Mouse (Mus musculus) kidney, embryonic 15.5 days (tissue): ENCODE results near the gene Khdrbs2. TPM values are rescaled to one million over a fixed set of nuclear protein-coding genes. Genes with fewer than 3 reads are reported as not detected.
"Not testable (repeated sequence)": the region's sequence is repeated elsewhere in the genome, so short reads cannot be mapped to it uniquely, and the experiment has no call there.

Source experiments
- ATAC-seq: fragments of 200-750 bp; cut with Nextera tagmentation; replicated peaks from 2 replicates; pipeline ENCODE4 v1.8.0; 2017; ENCODE audit warnings: moderate TSS enrichment; ENCODE audit not compliant: low FRiP score
- H3K27ac ChIP-seq: fragments of 300-500 bp; sonication (generic); 2 replicates; pipeline ENCODE4 v1.5.1; 2015; ENCODE audit warnings: mild to moderate bottlenecking, inconsistent platforms
- H3K27me3 ChIP-seq: fragments of 300-500 bp; sonication (generic); 2 replicates; pipeline ENCODE4 v1.6.1; 2015; ENCODE audit warnings: inconsistent platforms
- H3K36me3 ChIP-seq: fragments of 300-500 bp; sonication (generic); 2 replicates; pipeline ENCODE4 v1.6.1; 2015; ENCODE audit warnings: inconsistent platforms
- H3K4me1 ChIP-seq: fragments of 300-500 bp; sonication (generic); 2 replicates; pipeline ENCODE4 v1.6.1; 2015; ENCODE audit warnings: inconsistent platforms
- H3K4me2 ChIP-seq: fragments of 300-500 bp; sonication (generic); 2 replicates; pipeline ENCODE4 v1.6.1; 2015; ENCODE audit warnings: moderate library complexity, mild to moderate bottlenecking, inconsistent platforms
- H3K4me3 ChIP-seq: fragments of 300-500 bp; sonication (generic); replicated peaks from 2 replicates; pipeline ENCODE4 v1.5.1; 2015; ENCODE audit warnings: mild to moderate bottlenecking, inconsistent platforms
- H3K9ac ChIP-seq: fragments of 300-500 bp; sonication (generic); 2 replicates; pipeline ENCODE4 v1.6.1; 2015; ENCODE audit warnings: mild to moderate bottlenecking, inconsistent platforms
- H3K9me3 ChIP-seq: fragments of 300-500 bp; sonication (generic); replicated peaks from 2 replicates; pipeline ENCODE4 v1.6.1; 2016; ENCODE audit warnings: inconsistent platforms
- WGBS: fragments of 180-500 bp; shearing (Covaris S2); methylation state at CpG from one replicate; pipeline ENCODE4 v1.1.7; 2015; ENCODE audit warnings: mixed read lengths; 5-methylcytosine and 5-hydroxymethylcytosine counted together
- polyA plus RNA-seq: library from polyadenylated mRNA; unstranded; fragments of >200 nt; fragmentation: Nextera tagmentation; extraction: Ambion mirVana; gene quantifications from 2 replicates; pipeline ENCODE4 v1.2.1, GENCODE M21; 2015

Khdrbs2 gene
- polyA plus RNA-seq, 1 experiment from 2014 or later, result 2.4 TPM

- WGBS, result 91% methylated on average over 11 of the region's 11 CpGs
Measured at GRCm38 (mm10) chr1:32471502-32472214, 299.1 kb downstream of the Khdrbs2 start.

DNA sequence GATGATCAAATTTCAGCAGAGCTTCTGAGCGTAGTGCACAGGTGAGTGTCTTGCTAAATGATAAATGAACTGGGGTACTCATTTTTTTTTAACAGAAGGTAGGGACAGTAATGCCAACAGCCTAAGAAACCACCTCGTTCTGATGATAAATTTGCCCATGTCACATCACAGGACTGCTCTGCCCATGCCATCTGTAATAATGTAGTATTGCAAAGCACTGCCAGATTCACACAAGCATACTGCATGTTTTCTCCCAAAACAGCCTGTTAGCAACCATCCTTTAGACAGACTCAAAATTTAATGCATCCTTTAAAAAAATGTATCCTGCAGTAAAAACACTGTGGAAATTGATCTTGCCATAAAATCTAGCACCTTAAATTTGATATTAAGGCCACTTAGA, 315.4 kb downstream of the Khdrbs2 start:
- no peaks in the 10 kb centered on the region for H3K36me3 ChIP-seq
- no peaks in the 10 kb centered on the region for H3K27me3 ChIP-seq
- H3K4me1 ChIP-seq, result no peaks in the 10 kb centered on the region
- no peak overlapping the region for H3K27ac ChIP-seq
- 81% methylated on average over 2 of the region's 2 CpGs for WGBS
- ATAC-seq, result no peak
- H3K4me2 ChIP-seq, result no peak overlapping the region
- H3K4me3 ChIP-seq, result no peak overlapping the region
- no peak overlapping the region for H3K9ac ChIP-seq
- H3K9me3 ChIP-seq, result no peaks in the 10 kb centered on the region

More at GRCm38 (mm10) chr1:32471502-32472214, 299.1 kb downstream of the Khdrbs2 start:
- Histone ChIP-seq H3K9me3 (no peaks in the 10 kb centered on the region), H3K27ac (no peak overlapping the region), H3K4me1 (no peaks in the 10 kb centered on the region), H3K27me3 (no peaks in the 10 kb centered on the region), H3K9ac (no peak overlapping the region), H3K4me3 (no peak overlapping the region), H3K4me2 (no peak overlapping the region), H3K36me3 (no peaks in the 10 kb centered on the region)
- no peak for ATAC-seq

DNA sequence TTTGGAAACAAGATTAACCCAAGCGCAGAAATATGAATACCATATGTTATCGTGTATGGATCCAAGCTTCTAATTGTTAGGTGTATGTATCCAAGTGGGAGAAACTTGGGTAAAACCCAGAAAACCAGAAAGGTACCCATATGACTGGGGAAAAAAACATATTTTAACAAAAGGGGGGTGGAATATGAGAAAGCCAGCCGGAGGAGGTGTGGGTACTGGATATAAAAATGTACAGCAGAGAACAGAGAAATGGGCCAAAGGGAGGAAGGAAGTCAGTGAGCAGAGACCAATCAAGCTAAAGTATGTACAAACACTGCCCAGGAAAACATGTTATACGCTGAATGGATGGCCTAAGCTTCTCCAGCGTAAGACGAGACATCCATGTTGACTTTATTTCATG, 330.9 kb downstream of the Khdrbs2 start:
- no peak overlapping the region for H3K9ac ChIP-seq
- H3K36me3 ChIP-seq, result no peaks in the 10 kb centered on the region
- no peaks in the 10 kb centered on the region for H3K9me3 ChIP-seq
- WGBS, result 94% methylated on average over 6 of the region's 6 CpGs
- no peak for ATAC-seq
- H3K4me1 ChIP-seq, result no peaks in the 10 kb centered on the region
- no peaks in the 10 kb centered on the region for H3K27me3 ChIP-seq
- no peak overlapping the region for H3K4me3 ChIP-seq
- no peak overlapping the region for H3K27ac ChIP-seq
- no peak overlapping the region for H3K4me2 ChIP-seq

GRCm38 (mm10) chr1:32547194-32547593, 374.7 kb downstream of the Khdrbs2 start, which contains the start of gene Gm5415:
Gene Gm5415, minus strand, starts transcription at chr1:32547294.
- not testable (repeated sequence) for H3K4me1 ChIP-seq, H3K27ac ChIP-seq, H3K9me3 ChIP-seq, H3K4me3 ChIP-seq, H3K27me3 ChIP-seq, H3K36me3 ChIP-seq, H3K4me2 ChIP-seq, ATAC-seq, H3K9ac ChIP-seq
- 77% methylated on average over 3 of the region's 7 CpGs for WGBS

- H3K4me3 ChIP-seq, result no peak overlapping the region
- no peaks in the 10 kb centered on the region for H3K36me3 ChIP-seq
- H3K9ac ChIP-seq, result no peak overlapping the region
- 87% methylated on average over 3 of the region's 3 CpGs for WGBS
- no peak overlapping the region for H3K27ac ChIP-seq
- H3K9me3 ChIP-seq, result no peaks in the 10 kb centered on the region
- no peaks in the 10 kb centered on the region for H3K4me1 ChIP-seq
- H3K4me2 ChIP-seq, result no peak overlapping the region
- H3K27me3 ChIP-seq, result no peaks in the 10 kb centered on the region
- no peak for ATAC-seq
Measured at GRCm38 (mm10) chr1:32553459-32553858, 380.9 kb downstream of the Khdrbs2 start.

- H3K9ac ChIP-seq, result no peak overlapping the region
- no peak overlapping the region for H3K27ac ChIP-seq
- H3K4me2 ChIP-seq, result no peak overlapping the region
- H3K4me1 ChIP-seq, result no peaks in the 10 kb centered on the region
- H3K4me3 ChIP-seq, result no peak overlapping the region
- no peaks in the 10 kb centered on the region for H3K36me3 ChIP-seq
- H3K9me3 ChIP-seq, result no peaks in the 10 kb centered on the region
- WGBS, result 54% methylated on average over 4 of the region's 4 CpGs
- no peak for ATAC-seq
- no peaks in the 10 kb centered on the region for H3K27me3 ChIP-seq
Measured at GRCm38 (mm10) chr1:32553925-32554324, 381.4 kb downstream of the Khdrbs2 start.

DNA sequence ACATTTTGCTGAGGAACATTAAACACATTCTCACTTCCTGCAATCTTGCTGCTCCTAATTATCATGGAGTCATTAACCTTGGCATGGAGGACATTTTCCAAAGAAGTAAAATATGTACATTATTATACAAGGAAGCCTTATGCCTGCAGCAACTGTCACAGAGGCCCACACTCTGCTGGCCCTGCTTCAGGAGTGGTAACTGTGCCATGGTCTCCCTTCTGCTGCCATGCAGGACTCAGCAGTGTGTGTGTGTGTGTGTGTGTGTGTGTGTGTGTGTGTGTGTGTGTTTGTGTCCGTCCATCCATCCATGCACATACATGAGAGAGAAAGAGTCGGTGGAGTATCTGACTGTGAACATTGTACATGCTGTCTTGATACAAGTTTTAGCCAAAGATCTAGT, 396.4 kb downstream of the Khdrbs2 start:
- no peak overlapping the region for H3K4me2 ChIP-seq
- H3K4me3 ChIP-seq, result no peak overlapping the region
- H3K27me3 ChIP-seq, result no peaks in the 10 kb centered on the region
- ATAC-seq, result no peak
- H3K9ac ChIP-seq, result no peak overlapping the region
- H3K4me1 ChIP-seq, result no peaks in the 10 kb centered on the region
- WGBS, result 82% methylated on average over 2 of the region's 2 CpGs
- H3K36me3 ChIP-seq, result no peaks in the 10 kb centered on the region
- H3K9me3 ChIP-seq, result no peaks in the 10 kb centered on the region
- no peak overlapping the region for H3K27ac ChIP-seq

DNA sequence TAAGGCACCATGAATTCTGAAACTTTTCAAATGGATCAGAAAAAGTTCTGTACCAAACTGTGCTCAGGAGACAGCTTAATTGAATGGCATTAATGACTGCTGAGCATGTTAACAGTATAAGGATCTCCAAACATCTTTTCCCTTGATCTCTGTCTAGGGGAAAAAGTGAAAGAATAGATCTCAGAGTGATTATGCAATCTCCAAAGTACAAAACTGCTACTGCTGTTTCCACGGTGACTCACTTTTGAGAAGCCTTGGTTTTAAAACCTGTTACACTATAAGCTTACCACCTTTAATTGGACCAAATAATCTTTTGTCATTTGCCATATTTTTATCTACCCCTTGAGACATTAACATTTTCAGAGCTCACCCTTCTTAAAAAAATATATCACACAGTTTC, 453.5 kb downstream of the Khdrbs2 start:
- 88% methylated on average over 1 of the region's 1 CpGs for WGBS
- Histone ChIP-seq H3K36me3 (no peaks in the 10 kb centered on the region), H3K4me2 (no peak overlapping the region), H3K4me3 (no peak overlapping the region), H3K27me3 (no peaks in the 10 kb centered on the region), H3K9me3 (no peaks in the 10 kb centered on the region), H3K27ac (no peak overlapping the region), H3K9ac (no peak overlapping the region), H3K4me1 (no peaks in the 10 kb centered on the region)
- no peak for ATAC-seq

GRCm38 (mm10) chr1:32632415-32633354, 460.2 kb downstream of the Khdrbs2 start:
- Histone ChIP-seq H3K4me3 (no peak overlapping the region), H3K36me3 (no peaks in the 10 kb centered on the region), H3K9me3 (no peaks in the 10 kb centered on the region), H3K4me1 (no peaks in the 10 kb centered on the region), H3K27ac (no peak overlapping the region), H3K4me2 (no peak overlapping the region), H3K27me3 (no peaks in the 10 kb centered on the region), H3K9ac (no peak overlapping the region)
- ATAC-seq, result no peak
- 90% methylated on average over 5 of the region's 5 CpGs for WGBS

DNA sequence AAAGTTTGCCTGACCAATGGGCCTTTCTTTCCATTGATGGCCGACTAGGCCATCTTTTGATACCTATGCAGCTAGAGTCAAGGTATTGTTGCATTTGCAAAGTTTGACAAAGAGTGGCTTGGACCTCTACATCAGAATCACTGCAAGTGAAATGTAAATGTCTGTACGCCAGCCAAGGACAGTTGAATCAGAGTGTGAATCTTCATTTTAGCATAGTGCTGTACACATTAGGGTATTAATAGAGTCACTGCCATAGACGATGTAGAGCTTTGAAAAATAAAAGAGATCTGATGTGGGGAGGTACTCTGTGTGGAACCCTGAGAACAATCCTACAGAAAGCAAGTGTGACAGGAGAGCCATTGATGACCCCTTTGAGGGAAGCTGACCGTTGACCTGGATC, 460.9 kb downstream of the Khdrbs2 start:
- no peaks in the 10 kb centered on the region for H3K9me3 ChIP-seq
- H3K4me2 ChIP-seq, result no peak overlapping the region
- 87% methylated on average over 4 of the region's 4 CpGs for WGBS

DNA sequence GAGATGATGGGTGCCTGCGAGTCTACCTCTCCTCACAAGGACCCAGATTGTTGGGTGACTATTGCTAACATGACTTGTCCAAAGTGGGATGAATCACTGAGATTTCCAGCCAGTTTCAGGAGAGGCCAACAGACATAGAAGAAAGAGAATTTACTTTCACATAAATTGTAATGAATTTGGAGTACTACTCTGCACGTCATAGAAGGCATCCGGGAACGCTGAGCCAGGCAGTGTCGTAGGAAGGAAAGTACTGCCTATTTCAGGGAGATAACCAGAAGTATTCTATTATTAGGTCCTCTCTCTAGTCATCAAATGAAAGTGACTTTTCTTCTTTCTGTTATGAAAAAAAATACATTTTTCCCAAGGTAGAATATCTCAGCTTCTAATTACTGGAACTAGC, 466.6 kb downstream of the Khdrbs2 start:
- no peaks in the 10 kb centered on the region for H3K4me1 ChIP-seq
- no peak overlapping the region for H3K27ac ChIP-seq
- no peak for ATAC-seq
- no peak overlapping the region for H3K9ac ChIP-seq
- no peak overlapping the region for H3K4me3 ChIP-seq
- no peaks in the 10 kb centered on the region for H3K36me3 ChIP-seq
- WGBS, result 93% methylated on average over 5 of the region's 5 CpGs
- no peaks in the 10 kb centered on the region for H3K9me3 ChIP-seq
- H3K27me3 ChIP-seq, result no peaks in the 10 kb centered on the region
- no peak overlapping the region for H3K4me2 ChIP-seq

More for the DNA sequence above, 460.9 kb downstream of the Khdrbs2 start:
- Histone ChIP-seq H3K9ac (no peak overlapping the region), H3K36me3 (no peaks in the 10 kb centered on the region), H3K27me3 (no peaks in the 10 kb centered on the region), H3K4me1 (no peaks in the 10 kb centered on the region), H3K27ac (no peak overlapping the region), H3K4me3 (no peak overlapping the region)
- no peak for ATAC-seq

DNA sequence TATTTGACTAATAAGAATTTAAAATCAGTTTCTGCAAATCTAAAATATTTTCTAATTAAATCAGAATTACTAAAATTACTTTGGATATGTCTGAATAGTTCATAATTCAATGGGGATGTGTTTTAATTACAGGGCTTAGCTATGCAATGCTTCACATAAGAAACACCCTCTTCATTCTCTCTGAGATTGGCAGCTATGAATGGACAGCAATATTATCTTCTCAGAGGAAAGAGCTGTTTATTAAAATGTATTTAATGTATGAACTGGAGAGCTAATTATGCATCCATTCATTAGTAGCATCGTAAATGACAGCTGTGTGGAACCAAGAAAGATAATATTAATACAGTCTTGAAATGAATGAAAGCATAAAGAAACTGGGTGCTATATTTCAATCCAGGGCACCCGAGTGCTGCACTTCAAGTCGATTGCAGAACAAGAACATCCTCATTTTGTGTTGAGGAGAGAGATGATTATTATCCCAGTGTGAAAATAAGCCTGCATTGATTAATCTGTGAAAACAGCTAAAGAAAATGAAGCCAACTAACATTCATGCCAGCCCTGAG, 477.2 kb downstream of the Khdrbs2 start:
- 78% methylated on average over 3 of the region's 3 CpGs for WGBS

More for the DNA sequence above, 477.2 kb downstream of the Khdrbs2 start:
- Histone ChIP-seq H3K36me3 (no peaks in the 10 kb centered on the region), H3K9ac (no peak overlapping the region), H3K4me3 (no peak overlapping the region), H3K4me2 (no peak overlapping the region), H3K4me1 (no peaks in the 10 kb centered on the region), H3K27me3 (no peaks in the 10 kb centered on the region), H3K9me3 (no peaks in the 10 kb centered on the region), H3K27ac (no peak overlapping the region)
- no peak for ATAC-seq
